Mouse (Mus musculus): ENCODE results near the gene Zdhhc24.

GRCm38 (mm10) chr19:4845846-4846245, 32.6 kb upstream of the Zdhhc24 start:
- TF ChIP-seq POLR2A (IDR thresholded peaks at IDR 0.05; ENCODE audit: extremely low read depth, insufficient read depth, low read length) (no peak), CTCF (IDR thresholded peaks at IDR 0.05; ENCODE audit: extremely low read depth, insufficient read depth, low read length) (no peak)
